Mouse (Mus musculus): ENCODE measurements around the gene Pou1f1. TPM values are rescaled to one million over a fixed set of nuclear protein-coding genes. Genes with fewer than 3 reads are reported as not detected.

The Pou1f1 gene
- polyA plus RNA-seq, 1 experiment from 2014 or later: not detected

DNA sequence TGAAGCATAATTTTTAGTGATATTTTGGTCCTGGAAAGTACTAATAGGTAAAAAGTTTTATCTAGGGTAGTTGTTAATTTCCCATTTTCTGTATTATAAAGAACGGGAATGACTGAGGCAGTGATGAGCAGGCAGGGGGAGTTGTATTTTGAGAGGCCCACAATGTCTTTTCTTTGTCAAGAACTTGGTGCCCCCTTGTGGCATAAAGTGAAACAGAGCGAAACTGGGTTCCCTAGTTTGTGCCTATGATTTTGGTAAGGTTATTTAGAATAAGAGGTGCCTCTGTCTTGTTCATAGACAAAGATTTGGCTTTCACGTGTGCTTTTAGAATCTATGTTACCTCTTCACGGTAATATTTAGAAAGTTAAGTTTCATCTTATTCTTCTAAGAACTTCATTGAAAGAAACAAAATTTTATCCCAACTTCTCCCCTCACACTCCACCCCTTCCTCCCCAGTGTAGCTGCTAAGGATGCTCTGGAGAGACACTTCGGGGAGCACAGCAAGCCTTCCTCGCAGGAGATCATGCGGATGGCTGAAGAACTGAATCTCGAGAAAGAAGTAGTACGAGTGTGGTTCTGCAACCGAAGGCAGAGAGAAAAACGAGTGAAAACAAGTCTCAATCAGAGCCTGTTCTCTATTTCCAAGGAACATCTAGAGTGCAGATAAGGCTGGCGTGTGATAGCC, 13.1 kb downstream of the Pou1f1 start:
- Histone ChIP-seq H3K9ac (replicated peaks) (no peak overlapping the region), H3K4me1 (replicated peaks) (no peaks in the 10 kb centered on the region), H3K4me3 (replicated peaks) (no peak overlapping the region), H3K4me2 (no peak overlapping the region), H3K9me3 (no peaks in the 10 kb centered on the region), H3K27me3 (no peaks in the 10 kb centered on the region), H3K27ac (no peak overlapping the region), H3K36me3 (0 out of 2 replicates have a peak, but pooled peaks cover 3% of the 10 kb centered on the region)
- WGBS: 32% methylated on average over 12 of the region's 12 CpGs
- no peak for ATAC-seq (ENCODE audit: insufficient number of reproducible peaks, insufficient read depth, low FRiP score, low TSS enrichment, low read depth)

DNA sequence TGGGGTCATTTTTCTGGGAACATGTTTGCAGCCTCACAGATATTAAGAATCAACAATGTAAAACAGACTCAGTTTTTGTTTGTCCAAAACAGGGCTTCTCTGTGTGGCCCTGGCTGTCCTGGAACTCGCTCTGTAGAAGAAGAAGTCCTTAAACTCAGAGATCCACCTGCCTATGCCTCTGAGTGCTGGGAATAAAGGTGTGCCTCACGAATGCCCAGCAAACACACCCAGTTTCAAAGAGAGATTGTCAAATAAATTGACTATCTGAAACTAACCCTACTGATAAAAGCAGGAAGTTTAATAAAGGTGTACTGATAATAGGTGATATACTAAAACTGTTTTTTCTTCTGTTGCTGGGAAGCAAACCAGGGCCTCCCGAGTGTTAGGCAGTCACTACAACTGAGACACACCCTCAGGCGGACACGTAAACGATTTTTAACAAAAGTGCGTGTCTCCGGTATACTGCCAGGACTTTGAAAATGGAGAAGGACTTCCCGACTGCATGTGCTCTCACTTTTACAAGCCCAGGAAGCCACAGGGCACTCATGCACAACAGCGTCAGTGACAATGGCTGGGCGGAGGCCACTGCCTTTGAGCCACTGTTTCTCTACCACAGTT, 23.5 kb downstream of the Pou1f1 start:
- Histone ChIP-seq H3K9ac (replicated peaks) (no peak overlapping the region), H3K36me3 (peaks cover 58% of the 10 kb centered on the region)
- WGBS: 81% methylated on average over 11 of the region's 11 CpGs

DNA sequence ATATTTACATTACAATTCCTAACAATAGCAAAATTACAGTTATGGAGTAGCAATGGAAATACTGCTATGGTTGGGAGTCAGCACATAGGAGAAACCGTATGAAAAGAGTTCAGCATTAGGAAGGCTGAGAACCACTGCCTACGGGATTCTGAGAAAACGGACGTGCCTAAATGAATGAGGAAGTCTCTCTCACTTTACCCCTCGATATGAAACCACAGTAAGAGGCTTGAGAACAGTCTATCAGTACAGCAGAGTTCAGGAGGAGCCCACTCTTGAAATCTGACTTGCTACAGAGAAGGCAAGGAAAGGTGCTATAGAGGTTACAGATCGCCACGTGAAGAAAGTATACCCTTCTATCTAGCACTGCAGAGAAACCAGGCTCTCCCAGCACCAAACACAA, 28.6 kb downstream of the Pou1f1 start:
- Histone ChIP-seq H3K4me2 (no peak overlapping the region), H3K4me1 (replicated peaks) (no peaks in the 10 kb centered on the region), H3K27me3 (no peaks in the 10 kb centered on the region), H3K9me3 (no peaks in the 10 kb centered on the region), H3K36me3 (peaks cover 29% of the 10 kb centered on the region), H3K4me3 (replicated peaks) (no peak overlapping the region), H3K9ac (replicated peaks) (no peak overlapping the region), H3K27ac (no peak overlapping the region)
- ATAC-seq (ENCODE audit: insufficient number of reproducible peaks, insufficient read depth, low FRiP score, low TSS enrichment, low read depth): no peak
- WGBS: 89% methylated on average over 7 of the region's 7 CpGs

More for the DNA sequence above, 23.5 kb downstream of the Pou1f1 start:
- Histone ChIP-seq H3K9me3 (no peaks in the 10 kb centered on the region), H3K27me3 (no peaks in the 10 kb centered on the region), H3K4me1 (replicated peaks) (no peaks in the 10 kb centered on the region), H3K4me2 (no peak overlapping the region), H3K4me3 (replicated peaks) (no peak overlapping the region), H3K27ac (no peak overlapping the region)
- no peak for ATAC-seq (ENCODE audit: insufficient number of reproducible peaks, insufficient read depth, low FRiP score, low TSS enrichment, low read depth)

DNA sequence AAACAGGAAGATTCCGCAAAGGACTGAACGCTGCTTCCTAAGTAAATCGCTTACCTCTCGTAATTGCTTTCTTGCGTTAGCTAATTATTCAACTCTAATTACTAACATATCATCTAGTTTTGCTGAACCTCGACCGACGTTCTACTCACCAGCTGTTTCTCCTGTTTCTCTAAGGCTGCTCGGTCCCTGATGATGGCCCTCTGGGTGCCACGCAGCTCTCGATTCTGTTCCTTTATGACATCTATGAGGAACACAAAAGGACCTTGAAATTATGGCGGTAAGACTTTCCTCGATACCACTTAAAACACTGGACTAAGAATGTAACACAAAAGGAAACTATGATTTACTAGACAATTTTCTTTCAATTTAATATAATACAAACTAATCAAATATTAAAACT, 30.5 kb downstream of the Pou1f1 start:
- 67% methylated on average over 13 of the region's 13 CpGs for WGBS
- Histone ChIP-seq H3K36me3 (peaks cover 14% of the 10 kb centered on the region), H3K27ac (no peak overlapping the region), H3K27me3 (no peaks in the 10 kb centered on the region), H3K4me2 (no peak overlapping the region), H3K9ac (replicated peaks) (no peak overlapping the region), H3K4me1 (replicated peaks) (no peaks in the 10 kb centered on the region), H3K9me3 (no peaks in the 10 kb centered on the region), H3K4me3 (replicated peaks) (no peak overlapping the region)
- ATAC-seq (ENCODE audit: insufficient number of reproducible peaks, insufficient read depth, low FRiP score, low TSS enrichment, low read depth): no peak

DNA sequence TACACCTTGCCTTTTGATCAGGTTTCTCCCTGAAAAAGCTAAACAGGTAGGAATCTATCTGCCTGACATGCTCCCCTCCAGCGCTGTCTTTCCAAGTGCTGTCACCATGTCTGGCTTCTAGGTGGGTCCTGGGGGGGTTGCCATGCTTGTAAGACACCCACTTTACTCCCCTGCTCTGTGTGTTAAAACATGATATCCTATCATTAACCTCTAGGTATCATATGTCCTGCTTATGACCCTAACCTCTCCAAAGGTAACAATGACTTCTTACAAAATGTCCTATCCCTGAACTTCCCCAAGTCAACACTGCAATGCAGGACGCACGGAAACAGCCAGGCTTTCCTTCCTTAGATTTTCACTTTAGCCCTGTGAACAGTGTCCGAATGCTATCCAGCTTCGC, 34.0 kb downstream of the Pou1f1 start:
- H3K4me1 ChIP-seq (replicated peaks): no peaks in the 10 kb centered on the region
- H3K27ac ChIP-seq: no peak overlapping the region
- ATAC-seq (ENCODE audit: insufficient number of reproducible peaks, insufficient read depth, low FRiP score, low TSS enrichment, low read depth): no peak
- peaks cover 4% of the 10 kb centered on the region; the same call in 1 of the 2 replicates for H3K36me3 ChIP-seq
- no peak overlapping the region for H3K4me3 ChIP-seq (replicated peaks)
- 89% methylated on average over 5 of the region's 5 CpGs for WGBS
- H3K9me3 ChIP-seq: peaks cover 4% of the 10 kb centered on the region; the same call in 1 of the 2 replicates
- H3K4me2 ChIP-seq: no peak overlapping the region
- H3K27me3 ChIP-seq: no peaks in the 10 kb centered on the region
- H3K9ac ChIP-seq (replicated peaks): no peak overlapping the region

DNA sequence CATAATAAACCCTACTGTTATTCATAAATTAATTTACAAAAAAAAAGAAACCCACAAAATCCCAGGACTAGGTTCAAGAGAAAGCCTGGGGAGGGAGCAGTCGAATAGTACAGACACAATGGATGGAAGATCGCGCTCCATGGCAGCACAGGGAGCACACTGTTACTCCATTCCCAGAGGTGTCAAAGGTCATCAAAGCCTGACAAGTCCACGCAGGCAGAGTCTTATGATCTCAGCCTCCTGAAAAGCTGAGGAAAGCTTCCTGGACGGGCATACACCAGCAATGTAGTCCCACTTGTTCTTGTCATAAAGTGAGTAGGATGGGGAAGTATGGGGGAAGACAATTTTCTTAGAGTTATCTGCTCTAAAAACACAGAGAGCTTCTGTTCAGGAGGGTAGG, 37.1 kb downstream of the Pou1f1 start:
- H3K4me1 ChIP-seq (replicated peaks): peaks cover 3% of the 10 kb centered on the region; the same call in 1 of the 2 replicates
- H3K4me2 ChIP-seq: no peak overlapping the region
- H3K27me3 ChIP-seq: no peaks in the 10 kb centered on the region
- no peaks in the 10 kb centered on the region for H3K36me3 ChIP-seq
- ATAC-seq (ENCODE audit: insufficient number of reproducible peaks, insufficient read depth, low FRiP score, low TSS enrichment, low read depth): no peak
- no peak overlapping the region for H3K27ac ChIP-seq
- H3K9me3 ChIP-seq: peaks cover 4% of the 10 kb centered on the region; the same call in 1 of the 2 replicates
- no peak overlapping the region for H3K4me3 ChIP-seq (replicated peaks)
- no peak overlapping the region for H3K9ac ChIP-seq (replicated peaks)
- WGBS: 73% methylated on average over 5 of the region's 5 CpGs

DNA sequence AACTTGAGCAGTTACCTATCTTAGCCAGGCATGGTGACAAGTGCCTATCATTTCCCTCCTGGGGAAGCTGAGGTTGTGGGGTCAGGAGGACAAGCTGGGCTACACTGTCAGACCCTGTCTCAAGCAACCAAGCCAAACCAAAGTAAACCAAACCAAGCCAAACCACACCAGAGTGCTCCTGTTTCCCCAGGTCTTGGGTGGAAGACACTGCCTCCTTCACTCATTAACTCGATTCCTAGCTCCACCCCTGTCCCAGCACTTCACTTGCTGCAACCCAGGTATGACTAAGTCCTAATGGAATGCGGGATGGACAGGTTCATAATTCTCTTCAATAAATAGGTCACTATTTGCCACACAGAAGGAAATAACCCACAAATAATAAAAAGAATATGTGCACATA, 39.3 kb downstream of the Pou1f1 start:
- ATAC-seq (ENCODE audit: insufficient number of reproducible peaks, insufficient read depth, low FRiP score, low TSS enrichment, low read depth): no peak
- no peaks in the 10 kb centered on the region for H3K36me3 ChIP-seq
- peaks cover 4% of the 10 kb centered on the region; the same call in 1 of the 2 replicates for H3K9me3 ChIP-seq
- peaks cover 7% of the 10 kb centered on the region; the same call in 1 of the 2 replicates for H3K4me1 ChIP-seq (replicated peaks)
- H3K4me3 ChIP-seq (replicated peaks): no peak overlapping the region
- H3K27ac ChIP-seq: no peak overlapping the region
- H3K27me3 ChIP-seq: no peaks in the 10 kb centered on the region
- H3K4me2 ChIP-seq: no peak overlapping the region
- no peak overlapping the region for H3K9ac ChIP-seq (replicated peaks)
- WGBS: 83% methylated on average over 2 of the region's 2 CpGs

DNA sequence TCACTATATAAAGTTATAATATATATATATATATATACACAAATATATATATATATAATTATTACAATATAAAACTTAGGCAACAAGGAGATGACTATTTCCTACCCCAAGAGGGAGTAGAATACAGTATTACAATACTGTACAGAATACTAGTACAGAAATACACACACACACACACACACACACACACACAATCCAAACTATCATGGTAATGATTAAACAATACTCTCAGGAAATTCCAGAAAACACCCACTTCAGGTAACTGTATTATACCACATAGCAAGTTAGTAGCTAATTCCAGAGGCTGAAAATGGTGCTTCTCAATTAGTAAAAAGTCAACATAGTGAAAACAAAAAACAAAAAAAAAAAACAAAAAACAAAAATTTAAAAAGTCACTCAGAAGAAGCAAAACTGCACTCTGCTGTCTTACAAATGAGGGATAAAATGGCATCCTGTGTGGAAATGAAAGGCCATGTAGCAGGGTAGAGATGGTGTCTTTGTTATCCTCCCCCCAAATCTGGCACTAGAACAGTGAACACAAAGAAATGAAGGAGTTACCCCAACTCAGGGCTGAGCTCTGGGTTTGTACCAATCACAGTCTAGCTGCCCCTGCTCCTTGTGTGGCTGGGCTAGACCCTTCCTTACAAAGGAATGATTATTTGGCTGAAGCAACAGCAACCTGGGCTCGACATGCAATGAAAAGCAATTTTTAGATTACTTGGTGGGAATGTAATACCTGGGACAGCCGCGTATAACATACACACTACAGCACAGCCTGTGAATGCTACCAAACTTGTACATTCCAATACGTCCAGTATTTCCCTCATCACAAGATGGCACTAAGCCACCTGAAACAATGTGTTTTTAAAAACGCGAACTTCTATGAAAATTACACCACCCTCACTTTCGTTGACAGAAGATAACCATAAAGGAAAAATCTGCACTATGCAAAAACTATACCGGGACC, 41.0 kb downstream of the Pou1f1 start:
- Histone ChIP-seq H3K4me1 (replicated peaks) (peaks cover 7% of the 10 kb centered on the region; the same call in 1 of the 2 replicates), H3K4me2 (peak overlapping the region; percentile 72), H3K9me3 (peaks cover 4% of the 10 kb centered on the region; the same call in 1 of the 2 replicates), H3K27ac (peak overlapping the region; percentile 47), H3K4me3 (replicated peaks) (peak overlapping the region; percentile 84), H3K27me3 (no peaks in the 10 kb centered on the region), H3K36me3 (no peaks in the 10 kb centered on the region), H3K9ac (replicated peaks) (peak overlapping the region; percentile 86)
- WGBS: 12% methylated on average over 8 of the region's 8 CpGs
- ATAC-seq (ENCODE audit: insufficient number of reproducible peaks, insufficient read depth, low FRiP score, low TSS enrichment, low read depth): no peak

DNA sequence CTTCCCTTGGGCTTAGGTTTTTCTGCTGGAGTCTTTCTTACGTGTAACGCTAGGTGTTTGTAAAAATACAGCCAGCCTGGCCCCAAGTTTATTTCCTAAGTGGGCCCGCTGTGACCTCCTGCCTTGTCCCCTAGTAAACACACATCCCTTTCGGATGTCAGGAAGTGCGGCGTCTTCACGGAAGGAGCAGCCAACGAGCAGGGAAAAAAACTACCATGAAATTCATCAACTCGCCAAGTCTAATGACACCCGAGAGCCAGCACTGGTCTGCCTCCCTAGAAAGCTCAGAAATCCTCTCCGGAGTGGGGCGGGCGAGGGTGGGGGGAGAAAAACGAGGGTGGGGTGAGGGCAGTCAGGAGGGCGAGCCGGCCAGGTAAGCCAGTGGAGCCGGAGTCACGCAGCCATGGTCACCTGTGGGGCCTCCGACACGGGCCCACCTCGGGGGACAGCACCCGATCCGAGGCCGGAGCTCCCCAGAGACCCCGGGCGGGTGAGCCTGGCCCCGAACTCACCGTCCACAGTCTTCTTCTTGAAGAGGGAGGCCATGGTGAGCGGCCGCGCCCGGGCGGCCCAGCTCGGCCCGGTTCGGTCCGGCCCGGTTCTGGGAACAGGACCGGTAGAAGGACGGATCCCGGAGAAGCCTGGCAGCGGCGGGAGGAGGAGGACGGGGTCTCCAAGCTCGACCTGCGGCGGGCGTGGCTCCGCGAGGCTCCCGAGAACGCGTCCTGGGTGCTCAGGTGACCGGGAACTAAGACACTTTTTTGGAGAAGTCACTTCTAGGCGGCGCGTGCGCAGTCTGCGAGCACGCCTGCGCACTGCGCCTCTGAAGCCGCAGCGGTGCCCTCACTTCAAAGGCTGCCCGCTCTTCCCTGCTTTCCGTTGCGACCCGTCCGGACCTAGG, 41.9 kb downstream of the Pou1f1 start, which contains the start of gene Chmp2b:
Gene Chmp2b (minus strand): TSS at position 764 of the 901 bp plus-strand sequence.
- H3K27ac ChIP-seq: peak within 1 kb of the TSS; percentile 64
- ATAC-seq (ENCODE audit: insufficient number of reproducible peaks, insufficient read depth, low FRiP score, low TSS enrichment, low read depth): peak; percentile 85
- H3K27me3 ChIP-seq: no peaks in the 10 kb centered on the region
- H3K9ac ChIP-seq (replicated peaks): peak within 1 kb of the TSS; percentile 86
- H3K4me2 ChIP-seq: peak within 1 kb of the TSS; percentile 72
- WGBS: under 1% methylated on average over 69 of the region's 69 CpGs
- H3K4me3 ChIP-seq (replicated peaks): peak within 1 kb of the TSS; percentile 84
- H3K36me3 ChIP-seq: no peaks in the 10 kb centered on the region
- H3K9me3 ChIP-seq: peaks cover 4% of the 10 kb centered on the region; the same call in 1 of the 2 replicates
- H3K4me1 ChIP-seq (replicated peaks): peaks cover 7% of the 10 kb centered on the region; the same call in 1 of the 2 replicates

DNA sequence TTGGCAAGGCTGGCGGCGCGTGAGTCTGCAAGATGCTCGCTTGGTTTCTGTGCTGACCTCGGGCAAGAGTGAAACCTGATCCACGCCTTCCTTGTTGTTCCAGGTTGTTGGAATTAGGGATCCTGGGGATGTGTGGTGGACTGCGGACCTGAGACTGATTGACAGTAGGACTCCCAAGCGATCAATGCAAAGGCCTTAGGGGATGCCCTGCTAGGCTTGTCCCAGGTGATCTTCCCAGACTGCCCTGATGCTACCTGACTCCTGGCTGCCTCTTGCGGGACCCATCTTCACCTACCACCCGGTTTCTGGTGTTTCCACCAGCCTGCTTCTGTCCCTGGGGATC, 42.5 kb downstream of the Pou1f1 start:
- H3K9me3 ChIP-seq: peaks cover 4% of the 10 kb centered on the region; the same call in 1 of the 2 replicates
- ATAC-seq (ENCODE audit: insufficient number of reproducible peaks, insufficient read depth, low FRiP score, low TSS enrichment, low read depth): peak; percentile 78
- 1% methylated on average over 10 of the region's 10 CpGs for WGBS
- no peaks in the 10 kb centered on the region for H3K27me3 ChIP-seq
- H3K27ac ChIP-seq: peak overlapping the region; percentile 64; the same call in 1 of the 2 replicates
- H3K4me3 ChIP-seq (replicated peaks): peak overlapping the region; percentile 84
- peak overlapping the region; percentile 86 for H3K9ac ChIP-seq (replicated peaks)
- no peaks in the 10 kb centered on the region for H3K36me3 ChIP-seq
- peaks cover 7% of the 10 kb centered on the region; the same call in 1 of the 2 replicates for H3K4me1 ChIP-seq (replicated peaks)
- peak overlapping the region; percentile 72 for H3K4me2 ChIP-seq

All from limb, embryonic 12.5 days (tissue).